27 mouse cellular contexts compared by ENCODE assay signal in the genomic region with DNA sequence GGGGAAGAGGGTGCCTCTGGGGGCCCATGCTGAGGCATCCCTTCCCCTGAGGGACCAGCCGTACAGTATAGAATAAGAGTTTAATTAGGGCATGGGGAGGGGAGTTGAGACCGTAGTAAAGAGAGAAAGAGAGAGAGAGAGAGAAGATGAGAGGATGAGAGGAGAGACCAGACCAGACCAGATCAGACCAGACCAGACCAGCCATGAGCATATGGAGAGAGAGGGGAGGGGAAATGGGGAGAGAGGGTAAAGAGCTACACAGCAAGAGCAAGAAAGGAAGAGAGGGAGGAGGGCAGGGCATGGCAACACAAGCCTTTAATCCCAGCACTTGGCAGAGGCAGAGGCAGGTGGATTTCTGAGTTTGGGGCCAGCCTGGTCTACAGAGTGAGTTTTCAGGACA. TPM values are rescaled to one million over a fixed set of nuclear protein-coding genes. Genes with fewer than 3 reads are reported as not detected.
"Had no signal": no experiment of that assay in that cellular context is flagged by ENCODE, and none has a peak within 500 bp of the region (broad histone marks: within the 10 kb centered on the region; RNA-seq: fewer than 3 reads in every experiment).

No protein-coding gene starts in this region.

- H3K4me3 ChIP-seq: kidney, embryonic 15.5 days; limb, embryonic 10.5 days; limb, embryonic 13.5 days; liver, embryonic 13.5 days; midbrain, embryonic 12.5 days; midbrain, embryonic 15.5 days; neural tube, embryonic 12.5 days had no signal

- H3K27me3 ChIP-seq: kidney, embryonic 15.5 days; midbrain, embryonic 15.5 days; neural tube, embryonic 12.5 days had no signal

- H3K9me3 ChIP-seq: kidney, embryonic 15.5 days; limb, embryonic 10.5 days; limb, embryonic 13.5 days; liver, embryonic 13.5 days; midbrain, embryonic 12.5 days; midbrain, embryonic 15.5 days; neural tube, embryonic 12.5 days had no signal

- H3K36me3 ChIP-seq: kidney, embryonic 15.5 days; limb, embryonic 10.5 days; limb, embryonic 13.5 days; liver, embryonic 13.5 days; midbrain, embryonic 12.5 days; midbrain, embryonic 15.5 days; neural tube, embryonic 12.5 days had no signal

- H3K27ac ChIP-seq: kidney, embryonic 15.5 days; limb, embryonic 10.5 days; limb, embryonic 13.5 days; liver, embryonic 13.5 days; macrophage; midbrain, embryonic 12.5 days; midbrain, embryonic 15.5 days; neural tube, embryonic 12.5 days; stomach, postnatal 0 days had no signal

- H3K4me2 ChIP-seq: kidney, embryonic 15.5 days; limb, embryonic 13.5 days; liver, embryonic 13.5 days; lung, embryonic 14.5 days; midbrain, embryonic 12.5 days; midbrain, embryonic 15.5 days; neural tube, embryonic 12.5 days had no signal

- DNase-seq: kidney, adult 8-10 months; kidney, postnatal 10 days; kidney, postnatal 36 days; liver, embryonic 13.5 days; lung, embryonic 14.5 days; retina, postnatal 1 day; right cerebral cortex, postnatal 25 days; spleen, adult 18-20 months; thymus, adult 2 months; thymus, postnatal 14 days; thymus, postnatal 4 days had no signal

- H3K4me1 ChIP-seq: limb, embryonic 13.5 days; liver, embryonic 13.5 days; neural tube, embryonic 12.5 days had no signal

- ATAC-seq: lung, postnatal 0 days; midbrain, embryonic 15.5 days had no signal

- H3K9ac ChIP-seq: kidney, embryonic 15.5 days; limb, embryonic 13.5 days; liver, embryonic 13.5 days; lung, embryonic 14.5 days; midbrain, embryonic 12.5 days; midbrain, embryonic 15.5 days; neural tube, embryonic 12.5 days had no signal

RNA-seq across cellular contexts. Expression of a gene that starts 44.9 kb away (rescaled TPM):
- total RNA-seq: layer of hippocampus, adult 18-20 months; layer of hippocampus, postnatal 14 days; left cerebral cortex, adult 18-20 months; left cerebral cortex, postnatal 25 days; liver, adult 2 months; neutrophil, adult 5-6 weeks had no signal
- polyA plus RNA-seq: kidney, embryonic 15.5 days; limb, embryonic 13.5 days; liver, adult 2 months; liver, embryonic 16.5 days; macrophage had no signal
